Mouse (Mus musculus) forebrain, embryonic 11.5 days (tissue): ENCODE measurements around the gene Rpgrip1. TPM values are rescaled to one million over a fixed set of nuclear protein-coding genes. Genes with fewer than 3 reads are reported as not detected.
A peak's percentile ranks its signal among the peaks of the same experiment; 100 is the strongest.

Experiments
- ATAC-seq: fragments of 200-750 bp; cut with Nextera tagmentation; replicated peaks from 2 replicates; pipeline ENCODE4 v1.8.0; 2017; ENCODE audit warnings: moderate TSS enrichment; ENCODE audit not compliant: low FRiP score
- DNase-seq: peaks from one replicate; pipeline ENCODE4 v3.0.0-alpha.2; 2017; ENCODE audit warnings: low spot score
- H3K27ac ChIP-seq: fragments of 300-500 bp; sonication (generic); 2 replicates; pipeline ENCODE4 v1.5.1; 2014; ENCODE audit warnings: low read depth, low read length
- H3K27me3 ChIP-seq: fragments of 300-500 bp; sonication (generic); 2 replicates; pipeline ENCODE4 v1.6.1; 2014; ENCODE audit warnings: mild to moderate bottlenecking, low read length, mixed read lengths; ENCODE audit not compliant: control insufficient read depth, insufficient read depth
- H3K36me3 ChIP-seq: fragments of 300-500 bp; sonication (generic); 2 replicates; pipeline ENCODE4 v1.6.1; 2014; ENCODE audit warnings: mild to moderate bottlenecking, low read length, moderate library complexity, mixed read lengths; ENCODE audit not compliant: control insufficient read depth, insufficient read depth
- H3K4me1 ChIP-seq: fragments of 300-500 bp; sonication (generic); replicated peaks from 2 replicates; pipeline ENCODE4 v1.6.1; 2014; ENCODE audit warnings: low read length, mixed read lengths; ENCODE audit not compliant: control insufficient read depth, insufficient read depth
- H3K4me2 ChIP-seq: fragments of 300-500 bp; sonication (generic); 2 replicates; pipeline ENCODE4 v1.6.1; 2014; ENCODE audit warnings: low read depth, mild to moderate bottlenecking, low read length, moderate library complexity, mixed read lengths; ENCODE audit not compliant: severe bottlenecking
- H3K4me3 ChIP-seq: fragments of 300-500 bp; sonication (generic); 2 replicates; pipeline ENCODE4 v1.5.1; 2014; ENCODE audit warnings: low read depth, low read length
- H3K9ac ChIP-seq: fragments of 300-500 bp; sonication (generic); 2 replicates; pipeline ENCODE4 v1.6.1; 2014; ENCODE audit warnings: low read length
- H3K9me3 ChIP-seq: fragments of 300-500 bp; sonication (generic); 2 replicates; pipeline ENCODE4 v1.6.1; 2016; ENCODE audit warnings: low read length, mixed read lengths; ENCODE audit not compliant: control insufficient read depth
- WGBS: fragments of 180-500 bp; shearing (Covaris S2); extraction: QIAGEN DNeasy Blood & Tissue Kit; methylation state at CpG from one replicate; pipeline ENCODE4 v1.1.7; 2014; 5-methylcytosine and 5-hydroxymethylcytosine counted together
- polyA plus RNA-seq: library from polyadenylated mRNA; unstranded; fragments of >200 nt; fragmentation: Nextera tagmentation; extraction: Ambion mirVana; gene quantifications from 2 replicates; pipeline ENCODE4 v1.2.1, GENCODE M21; 2014

Gene Rpgrip1
- polyA plus RNA-seq, 1 experiment from 2014 or later = 108 TPM

GRCm38 (mm10) chr14:52197156-52197878, 86.8 kb downstream of the Rpgrip1 start, which contains the start of gene Supt16:
Gene Supt16 (minus strand): TSS chr14:52197416.
- WGBS = under 1% methylated on average over 55 of the region's 59 CpGs
- H3K4me1 ChIP-seq = 0 out of 2 replicates have a peak, but pooled peaks cover 4% of the 10 kb centered on the region
- ATAC-seq = peak; percentile 96
- H3K9ac ChIP-seq = peak within 1 kb of the TSS; percentile 98
- H3K27me3 ChIP-seq = no peaks in the 10 kb centered on the region
- H3K4me2 ChIP-seq = peak within 1 kb of the TSS; percentile 72
- peak within 1 kb of the TSS; percentile 98 for H3K4me3 ChIP-seq
- peak within 1 kb of the TSS; percentile 99 for H3K27ac ChIP-seq
- DNase-seq = peak; percentile 94
- peaks cover 8% of the 10 kb centered on the region; the same call in 1 of the 2 replicates for H3K36me3 ChIP-seq
- H3K9me3 ChIP-seq = no peaks in the 10 kb centered on the region

GRCm38 (mm10) chr14:52198141-52198540, 87.6 kb downstream of the Rpgrip1 start:
- ATAC-seq = no peak
- H3K9me3 ChIP-seq = no peaks in the 10 kb centered on the region
- no peaks in the 10 kb centered on the region for H3K27me3 ChIP-seq
- no peak overlapping the region for H3K27ac ChIP-seq
- WGBS = 17% methylated on average over 3 of the region's 3 CpGs
- no peak overlapping the region for H3K9ac ChIP-seq
- peaks cover 8% of the 10 kb centered on the region; the same call in 1 of the 2 replicates for H3K36me3 ChIP-seq
- DNase-seq = no peak
- peak overlapping the region; percentile 72; the same call in 1 of the 2 replicates for H3K4me2 ChIP-seq
- peak overlapping the region; percentile 98; the same call in 1 of the 2 replicates for H3K4me3 ChIP-seq
- 0 out of 2 replicates have a peak, but pooled peaks cover 4% of the 10 kb centered on the region for H3K4me1 ChIP-seq

- H3K4me1 ChIP-seq = 0 out of 2 replicates have a peak, but pooled peaks cover 4% of the 10 kb centered on the region
- H3K27me3 ChIP-seq = no peaks in the 10 kb centered on the region
- 96% methylated on average over 4 of the region's 4 CpGs for WGBS
- H3K9me3 ChIP-seq = no peaks in the 10 kb centered on the region
- DNase-seq = no peak
- no peak overlapping the region for H3K27ac ChIP-seq
- no peak overlapping the region for H3K9ac ChIP-seq
- no peak overlapping the region for H3K4me3 ChIP-seq
- ATAC-seq = no peak
- no peak overlapping the region for H3K4me2 ChIP-seq
- H3K36me3 ChIP-seq = peaks cover 8% of the 10 kb centered on the region; the same call in 1 of the 2 replicates
Measured at GRCm38 (mm10) chr14:52199412-52199811, 88.9 kb downstream of the Rpgrip1 start.

Other genes starting within 250 kb of the Rpgrip1 start
- gene Mettl17, start 225.9 kb upstream of the Rpgrip1 start, polyA plus RNA-seq = 48.1 and 60.0 TPM in 2 replicates
- gene Slc39a2, start 217.8 kb upstream of the Rpgrip1 start, polyA plus RNA-seq = 0.45 and 0.89 TPM in 2 replicates
- 8.9 and 11.2 TPM in 2 replicates for gene Ndrg2, start 196.5 kb upstream of the Rpgrip1 start, polyA plus RNA-seq
- gene Tppp2, start 192.3 kb upstream of the Rpgrip1 start, polyA plus RNA-seq = not detected in 2 replicates
- not detected in 2 replicates for gene Rnase13, start 187.9 kb upstream of the Rpgrip1 start, polyA plus RNA-seq
- 93.3 and 99.7 TPM in 2 replicates for gene Arhgef40, start 126.0 kb upstream of the Rpgrip1 start, polyA plus RNA-seq
- gene Tmem253, start 95.0 kb upstream of the Rpgrip1 start, polyA plus RNA-seq = 0.92 and 0.95 TPM in 2 replicates
- 105 and 116 TPM in 2 replicates for gene Zfp219, start 90.0 kb upstream of the Rpgrip1 start, polyA plus RNA-seq
- gene Olfr221, start 68.2 kb upstream of the Rpgrip1 start, polyA plus RNA-seq = not detected in 2 replicates
- 937 and 1,003 TPM in 2 replicates for gene Hnrnpc, start 6.7 kb upstream of the Rpgrip1 start, polyA plus RNA-seq
- gene Supt16, start 86.7 kb downstream of the Rpgrip1 start, polyA plus RNA-seq = 92.3 and 92.8 TPM in 2 replicates
- gene Chd8, start 147.1 kb downstream of the Rpgrip1 start, polyA plus RNA-seq = 55.3 and 62.9 TPM in 2 replicates
- gene Tox4, start 168.4 kb downstream of the Rpgrip1 start, polyA plus RNA-seq = 54.8 and 56.2 TPM in 2 replicates
- 33.5 and 35.8 TPM in 2 replicates for gene Rab2b, start 168.8 kb downstream of the Rpgrip1 start, polyA plus RNA-seq
- 59.3 TPM in 2 replicates for gene Mettl3, start 194.4 kb downstream of the Rpgrip1 start, polyA plus RNA-seq
- 75.3 and 83.6 TPM in 2 replicates for gene Sall2, start 218.1 kb downstream of the Rpgrip1 start, polyA plus RNA-seq
- not detected in 2 replicates for gene Olfr1513, start 245.7 kb downstream of the Rpgrip1 start, polyA plus RNA-seq